Mouse (Mus musculus): ENCODE measurements around the gene 4933407L21Rik. TPM values are rescaled to one million over a fixed set of nuclear protein-coding genes. Genes with fewer than 3 reads are reported as not detected.

4933407L21Rik gene
- total RNA-seq, 2 experiments from 2014 or later, result 0.18 to 0.24 TPM

- DNase-seq, result no peak
These were observed 11.3 kb upstream of the 4933407L21Rik start for GRCm38 (mm10) chr1:85916830-85917450.

GRCm38 (mm10) chr1:85919621-85920020 is 8.7 kb upstream of the 4933407L21Rik start:
- no peak for DNase-seq

- DNase-seq, result no peak
These were observed 6.6 kb upstream of the 4933407L21Rik start for GRCm38 (mm10) chr1:85921725-85922124.

GRCm38 (mm10) chr1:85922127-85922864 is 6.0 kb upstream of the 4933407L21Rik start:
- no peak for DNase-seq

GRCm38 (mm10) chr1:85922865-85923211 is 5.4 kb upstream of the 4933407L21Rik start:
- no peak for DNase-seq

GRCm38 (mm10) chr1:85925183-85925582 is 3.1 kb upstream of the 4933407L21Rik start:
- no peak for DNase-seq

GRCm38 (mm10) chr1:85928688-85929065 is 394 bp downstream of the 4933407L21Rik start:
- no peak for DNase-seq

- no peak for DNase-seq
These were observed 1.1 kb downstream of the 4933407L21Rik start for GRCm38 (mm10) chr1:85929406-85929805.

- no peak for DNase-seq
These were observed 2.9 kb downstream of the 4933407L21Rik start for GRCm38 (mm10) chr1:85931170-85931569.

GRCm38 (mm10) chr1:85933226-85933625 is 4.9 kb downstream of the 4933407L21Rik start:
- DNase-seq, result no peak

- no peak for DNase-seq
These were observed 5.6 kb downstream of the 4933407L21Rik start for GRCm38 (mm10) chr1:85933631-85934465.

- DNase-seq, result no peak
These were observed 6.3 kb downstream of the 4933407L21Rik start for GRCm38 (mm10) chr1:85934560-85934959.

- peak; percentile 82 for DNase-seq
These were observed 7.0 kb downstream of the 4933407L21Rik start for GRCm38 (mm10) chr1:85935148-85935852.

GRCm38 (mm10) chr1:85936265-85936664 is 8.0 kb downstream of the 4933407L21Rik start:
- DNase-seq, result no peak

- no peak for DNase-seq
These were observed 9.0 kb downstream of the 4933407L21Rik start for GRCm38 (mm10) chr1:85937323-85937722.

GRCm38 (mm10) chr1:85942318-85942717 is 14.0 kb downstream of the 4933407L21Rik start:
- no peak for DNase-seq

- DNase-seq, result no peak
These were observed 20.9 kb downstream of the 4933407L21Rik start for GRCm38 (mm10) chr1:85949085-85949684.

- DNase-seq, result no peak
These were observed 26.9 kb downstream of the 4933407L21Rik start for GRCm38 (mm10) chr1:85955150-85955549.

- DNase-seq, result no peak
These were observed 29.0 kb downstream of the 4933407L21Rik start for GRCm38 (mm10) chr1:85957290-85957689.

GRCm38 (mm10) chr1:85957942-85958619 is 29.8 kb downstream of the 4933407L21Rik start:
- DNase-seq, result no peak
